Mouse (Mus musculus) thymus, postnatal 25 days (tissue): ENCODE data around the gene Mbnl2.
A peak's percentile ranks its signal among the peaks of the same experiment; 100 is the strongest.

Experiments
- DNase-seq: peaks from one replicate; pipeline ENCODE4 v3.0.0; 2022

Gene Mbnl2

GRCm38 (mm10) chr14:120390231-120390944 is 114.9 kb downstream of the Mbnl2 start:
- DNase-seq = no peak

- no peak for DNase-seq
Observed at GRCm38 (mm10) chr14:120391701-120392100, 116.2 kb downstream of the Mbnl2 start.

- DNase-seq = no peak
Observed at GRCm38 (mm10) chr14:120392441-120392840, 117.0 kb downstream of the Mbnl2 start.

GRCm38 (mm10) chr14:120393441-120393840 is 118.0 kb downstream of the Mbnl2 start:
- DNase-seq = no peak

GRCm38 (mm10) chr14:120394216-120394615 is 118.7 kb downstream of the Mbnl2 start:
- no peak for DNase-seq

GRCm38 (mm10) chr14:120394827-120395226 is 119.4 kb downstream of the Mbnl2 start:
- no peak for DNase-seq

GRCm38 (mm10) chr14:120395501-120395900 is 120.0 kb downstream of the Mbnl2 start:
- DNase-seq = no peak

GRCm38 (mm10) chr14:120397871-120398647 is 122.6 kb downstream of the Mbnl2 start:
- peak; percentile 57 for DNase-seq

GRCm38 (mm10) chr14:120399614-120400013 is 124.1 kb downstream of the Mbnl2 start:
- DNase-seq = no peak

- DNase-seq = no peak
Observed at GRCm38 (mm10) chr14:120401158-120401557, 125.7 kb downstream of the Mbnl2 start.

GRCm38 (mm10) chr14:120402715-120403114 is 127.2 kb downstream of the Mbnl2 start:
- DNase-seq = no peak

GRCm38 (mm10) chr14:120404364-120404763 is 128.9 kb downstream of the Mbnl2 start:
- DNase-seq = no peak

- DNase-seq = peak; percentile 9
Observed at GRCm38 (mm10) chr14:120404811-120405582, 129.5 kb downstream of the Mbnl2 start.

- no peak for DNase-seq
Observed at GRCm38 (mm10) chr14:120405597-120405996, 130.1 kb downstream of the Mbnl2 start.

GRCm38 (mm10) chr14:120406271-120406670 is 130.8 kb downstream of the Mbnl2 start:
- DNase-seq = no peak

- DNase-seq = peak; percentile 49
Observed at GRCm38 (mm10) chr14:120406820-120407219, 131.4 kb downstream of the Mbnl2 start.

- no peak for DNase-seq
Observed at GRCm38 (mm10) chr14:120409854-120410253, 134.4 kb downstream of the Mbnl2 start.

- DNase-seq = no peak
Observed at GRCm38 (mm10) chr14:120416886-120417285, 141.4 kb downstream of the Mbnl2 start.

- DNase-seq = no peak
Observed at GRCm38 (mm10) chr14:120418964-120419363, 143.5 kb downstream of the Mbnl2 start.

GRCm38 (mm10) chr14:120428497-120428896 is 153.0 kb downstream of the Mbnl2 start:
- no peak for DNase-seq

- DNase-seq = peak; percentile 27
Observed at GRCm38 (mm10) chr14:120432773-120433172, 157.3 kb downstream of the Mbnl2 start.

- no peak for DNase-seq
Observed at GRCm38 (mm10) chr14:120433931-120434398, 158.5 kb downstream of the Mbnl2 start.

GRCm38 (mm10) chr14:120434831-120435230 is 159.4 kb downstream of the Mbnl2 start:
- no peak for DNase-seq
